Mouse (Mus musculus) limb, embryonic 13.5 days (tissue): ENCODE measurements around the gene Lsg1. TPM values are rescaled to one million over a fixed set of nuclear protein-coding genes. Genes with fewer than 3 reads are reported as not detected.
A peak's percentile ranks its signal among the peaks of the same experiment; 100 is the strongest.

Experiments used
- ATAC-seq: fragments of 200-750 bp; cut with Nextera tagmentation; 2 replicates; pipeline ENCODE4 v1.8.0; 2017; ENCODE audit warnings: low read depth, moderate number of reproducible peaks, moderate TSS enrichment; ENCODE audit not compliant: low FRiP score
- H3K27ac ChIP-seq: fragments of 300-500 bp; sonication (generic); 2 replicates; pipeline ENCODE4 v1.5.1; 2015; ENCODE audit warnings: inconsistent platforms, mild to moderate bottlenecking, moderate library complexity
- H3K27me3 ChIP-seq: fragments of 300-500 bp; sonication (generic); 2 replicates; pipeline ENCODE4 v1.6.1; 2015; ENCODE audit warnings: mild to moderate bottlenecking, inconsistent platforms
- H3K36me3 ChIP-seq: fragments of 300-500 bp; sonication (generic); 2 replicates; pipeline ENCODE4 v1.6.1; 2015; ENCODE audit warnings: inconsistent platforms, mild to moderate bottlenecking, moderate library complexity
- H3K4me1 ChIP-seq: fragments of 300-500 bp; sonication (generic); 2 replicates; pipeline ENCODE4 v1.6.1; 2015; ENCODE audit warnings: inconsistent platforms
- H3K4me2 ChIP-seq: fragments of 300-500 bp; sonication (generic); replicated peaks from 2 replicates; pipeline ENCODE4 v1.6.1; 2015; ENCODE audit warnings: inconsistent platforms, mild to moderate bottlenecking, moderate library complexity
- H3K4me3 ChIP-seq: fragments of 300-500 bp; sonication (generic); 2 replicates; pipeline ENCODE4 v1.5.1; 2015; ENCODE audit warnings: moderate library complexity, mild to moderate bottlenecking, inconsistent platforms
- H3K9ac ChIP-seq: fragments of 300-500 bp; sonication (generic); 2 replicates; pipeline ENCODE4 v1.6.1; 2015; ENCODE audit warnings: mild to moderate bottlenecking, inconsistent platforms
- H3K9me3 ChIP-seq: fragments of 300-500 bp; sonication (generic); 2 replicates; pipeline ENCODE4 v1.6.1; 2016; ENCODE audit warnings: inconsistent platforms
- WGBS: fragments of 180-500 bp; shearing (Covaris S2); methylation state at CpG from one replicate; pipeline ENCODE4 v1.1.7; 2015; 5-methylcytosine and 5-hydroxymethylcytosine counted together
- polyA plus RNA-seq: library from polyadenylated mRNA; unstranded; fragments of >200 nt; fragmentation: Nextera tagmentation; extraction: Ambion mirVana; gene quantifications from 2 replicates; pipeline ENCODE4 v1.2.1, GENCODE M21; 2015

Gene Lsg1
- polyA plus RNA-seq, 1 experiment from 2014 or later, result 75.7 TPM

GRCm38 (mm10) chr16:30570173-30570572 lies 17.2 kb downstream of the Lsg1 start:
- no peaks in the 10 kb centered on the region for H3K27me3 ChIP-seq
- H3K36me3 ChIP-seq, result peaks cover 91% of the 10 kb centered on the region
- WGBS, result 95% methylated on average over 4 of the region's 4 CpGs
- no peak for ATAC-seq
- no peak overlapping the region for H3K9ac ChIP-seq
- no peaks in the 10 kb centered on the region for H3K4me1 ChIP-seq
- no peak overlapping the region for H3K4me2 ChIP-seq
- H3K9me3 ChIP-seq, result no peaks in the 10 kb centered on the region
- no peak overlapping the region for H3K27ac ChIP-seq
- no peak overlapping the region for H3K4me3 ChIP-seq

DNA sequence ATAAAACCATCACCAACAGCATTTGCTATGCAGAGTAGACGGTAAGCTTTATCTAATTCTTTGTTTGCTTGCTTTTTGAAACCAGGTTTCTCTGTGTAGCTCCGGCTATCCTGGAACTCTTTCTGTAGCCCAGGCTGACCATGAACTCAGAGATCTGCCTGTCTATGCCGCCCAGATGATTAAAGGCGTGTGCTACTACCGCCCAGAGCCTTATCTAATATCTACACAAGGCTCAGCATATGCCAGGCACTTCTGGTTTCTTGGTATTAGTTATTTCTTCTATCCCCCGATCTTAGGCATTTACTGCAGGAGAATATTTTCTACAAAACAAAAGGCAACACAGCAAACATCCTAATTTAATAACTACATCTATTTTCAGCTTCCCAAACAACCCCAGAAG lies 21.8 kb downstream of the Lsg1 start:
- H3K27me3 ChIP-seq, result no peaks in the 10 kb centered on the region
- 91% methylated on average over 6 of the region's 6 CpGs for WGBS
- H3K4me2 ChIP-seq, result no peak overlapping the region
- no peak overlapping the region for H3K4me3 ChIP-seq
- no peak for ATAC-seq
- no peak overlapping the region for H3K27ac ChIP-seq
- no peak overlapping the region for H3K9ac ChIP-seq
- H3K9me3 ChIP-seq, result no peaks in the 10 kb centered on the region
- H3K4me1 ChIP-seq, result no peaks in the 10 kb centered on the region
- peaks cover 95% of the 10 kb centered on the region for H3K36me3 ChIP-seq

DNA sequence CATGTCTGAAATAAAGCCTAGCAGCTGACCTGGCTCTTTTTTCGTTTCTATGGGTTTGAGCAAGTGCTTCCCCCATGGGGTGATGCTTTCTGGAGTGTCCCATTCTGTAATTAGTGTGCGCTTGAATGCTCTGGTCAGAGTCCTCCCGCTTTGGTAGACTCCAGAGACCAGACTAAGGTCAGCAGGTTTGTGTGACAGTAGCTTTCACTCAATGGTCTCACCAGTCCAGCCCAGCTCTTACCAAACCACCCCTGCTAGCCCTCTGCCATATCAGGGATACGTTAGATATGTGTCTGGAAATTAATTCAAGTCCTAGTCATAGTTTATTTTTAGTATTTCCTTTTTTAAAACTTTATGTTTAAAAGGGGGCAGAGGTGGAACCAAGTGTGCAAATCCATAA lies 26.8 kb downstream of the Lsg1 start:
- 92% methylated on average over 4 of the region's 4 CpGs for WGBS

DNA sequence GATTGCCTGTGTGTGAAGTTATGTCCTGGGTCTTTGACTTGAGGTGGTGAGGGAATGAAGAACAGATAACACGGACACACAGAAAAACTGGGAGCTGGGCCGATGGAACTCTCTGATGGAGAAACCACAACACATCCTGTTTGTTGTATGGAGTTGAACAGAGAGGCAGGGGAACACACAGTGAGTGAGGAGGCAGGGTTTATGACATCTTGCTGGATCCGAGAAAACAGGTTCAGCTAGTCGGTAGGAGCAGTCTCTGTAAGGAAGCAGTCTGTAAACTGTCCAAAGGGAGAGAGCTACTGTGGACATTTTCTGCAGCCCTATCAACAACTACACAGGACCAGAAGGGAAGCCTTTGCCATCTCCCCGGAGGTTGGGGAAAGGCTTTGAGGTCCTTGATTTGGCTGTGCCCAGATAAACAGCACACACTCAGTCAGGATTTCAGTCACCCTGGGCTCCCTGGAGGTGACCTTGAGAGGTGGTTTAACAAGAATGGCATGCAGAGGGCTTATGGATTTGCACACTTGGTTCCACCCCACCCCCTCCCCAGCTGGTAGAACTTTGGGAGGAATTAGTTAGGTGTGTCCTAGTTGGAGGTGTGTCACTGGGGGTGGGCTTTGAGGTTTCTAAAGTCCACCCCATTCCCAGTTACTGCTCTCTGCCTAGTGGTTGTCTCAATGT lies 27.9 kb downstream of the Lsg1 start:
- H3K9me3 ChIP-seq, result peaks cover 20% of the 10 kb centered on the region
- no peak overlapping the region for H3K4me3 ChIP-seq
- no peak for ATAC-seq
- no peak overlapping the region for H3K27ac ChIP-seq
- H3K4me1 ChIP-seq, result no peaks in the 10 kb centered on the region
- no peaks in the 10 kb centered on the region for H3K27me3 ChIP-seq
- WGBS, result 92% methylated on average over 5 of the region's 5 CpGs
- H3K36me3 ChIP-seq, result peaks cover 82% of the 10 kb centered on the region
- H3K4me2 ChIP-seq, result no peak overlapping the region
- no peak overlapping the region for H3K9ac ChIP-seq

More for the DNA sequence above, 26.8 kb downstream of the Lsg1 start:
- peaks cover 91% of the 10 kb centered on the region for H3K36me3 ChIP-seq
- H3K27me3 ChIP-seq, result no peaks in the 10 kb centered on the region
- peaks cover 9% of the 10 kb centered on the region for H3K9me3 ChIP-seq
- no peaks in the 10 kb centered on the region for H3K4me1 ChIP-seq
- no peak overlapping the region for H3K4me3 ChIP-seq
- no peak for ATAC-seq
- H3K9ac ChIP-seq, result no peak overlapping the region
- H3K27ac ChIP-seq, result no peak overlapping the region
- no peak overlapping the region for H3K4me2 ChIP-seq

DNA sequence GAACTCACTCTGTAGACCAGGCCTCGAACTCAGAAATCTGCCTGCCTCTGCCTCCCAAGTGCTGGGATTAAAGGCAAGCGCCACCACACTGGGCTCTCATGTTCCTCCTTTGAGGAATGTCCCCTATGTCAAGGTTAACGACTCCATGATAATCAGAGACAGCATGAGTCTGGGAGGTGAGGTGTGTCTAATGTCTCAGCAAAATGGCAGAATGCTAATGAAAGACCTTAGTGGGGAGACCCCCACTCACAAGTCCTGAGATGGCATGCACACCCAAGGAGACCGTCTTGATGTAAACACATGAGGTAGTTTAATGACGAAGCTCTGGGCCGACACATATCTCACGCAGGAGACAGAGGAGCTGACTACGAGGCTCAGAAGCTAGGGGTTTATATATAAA lies 33.3 kb downstream of the Lsg1 start:
- Histone ChIP-seq H3K4me1 (peaks cover 18% of the 10 kb centered on the region), H3K27ac (no peak overlapping the region), H3K4me2 (no peak overlapping the region), H3K4me3 (no peak overlapping the region), H3K9ac (no peak overlapping the region), H3K27me3 (no peaks in the 10 kb centered on the region), H3K36me3 (peaks cover 30% of the 10 kb centered on the region), H3K9me3 (peaks cover 25% of the 10 kb centered on the region)
- WGBS, result 97% methylated on average over 8 of the region's 8 CpGs
- no peak for ATAC-seq

DNA sequence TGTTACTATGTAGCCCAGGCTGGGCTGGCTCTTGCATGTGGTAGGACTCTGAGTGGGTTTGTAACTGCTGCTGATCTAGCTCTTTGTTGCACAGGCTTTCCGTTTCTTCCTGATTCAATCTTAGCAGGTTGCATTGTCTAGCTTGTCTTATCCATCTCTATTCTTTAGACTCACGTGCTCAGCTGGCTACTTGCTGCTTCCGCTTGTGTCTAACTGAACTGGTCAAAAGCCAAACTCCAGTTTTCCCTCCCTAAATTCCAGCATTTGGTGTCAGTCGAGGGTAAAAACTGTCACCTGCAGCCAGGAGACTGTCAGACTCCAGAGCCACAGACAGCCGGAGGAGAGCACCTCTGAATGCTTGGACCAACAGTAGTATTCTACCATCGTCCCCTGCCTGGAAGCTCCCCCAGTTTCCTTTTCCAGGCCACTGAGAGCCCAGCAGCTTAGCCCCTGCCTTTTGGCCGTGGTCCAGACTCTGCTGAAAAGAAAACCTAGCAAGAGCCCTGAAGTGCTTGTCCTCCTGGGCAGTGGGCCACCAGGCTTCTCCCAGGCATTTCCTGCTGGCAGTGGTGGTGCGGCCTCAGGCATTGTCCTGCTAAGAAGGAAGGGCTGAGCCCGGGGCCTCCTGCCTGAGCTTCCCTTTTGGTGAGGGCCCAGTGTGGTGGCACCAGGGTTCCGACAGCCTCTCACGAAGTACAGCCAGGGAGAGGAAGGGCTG lies 34.6 kb downstream of the Lsg1 start:
- no peak for ATAC-seq
- no peak overlapping the region for H3K9ac ChIP-seq
- 45% methylated on average over 11 of the region's 11 CpGs for WGBS

DNA sequence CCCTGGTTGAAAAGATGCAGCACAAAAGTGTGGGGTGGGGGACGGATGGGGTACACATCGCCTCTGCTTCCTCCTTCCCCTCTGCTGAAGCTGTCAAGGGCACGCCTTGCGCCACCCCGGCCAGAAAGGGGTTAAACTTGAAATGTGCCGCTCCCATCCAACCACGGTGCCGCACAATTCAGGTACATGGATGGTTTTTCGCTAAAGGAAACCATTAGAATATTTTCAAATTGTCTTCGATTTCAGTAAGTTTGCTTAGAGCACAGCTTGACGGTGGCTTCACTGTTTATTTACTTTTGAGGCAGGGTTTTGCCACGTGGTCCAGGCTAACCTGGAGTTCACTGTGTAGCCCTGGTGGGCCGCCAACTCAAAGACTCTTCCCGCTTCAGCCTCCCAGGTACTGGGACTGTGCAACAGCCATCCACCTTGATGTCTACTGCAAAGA lies 36.6 kb downstream of the Lsg1 start, which contains the start of gene Tmem44:
TSS of gene Tmem44 (minus strand) at position 95 of the 445 bp plus-strand sequence.
- Histone ChIP-seq H3K4me1 (peaks cover 23% of the 10 kb centered on the region), H3K9me3 (peaks cover 21% of the 10 kb centered on the region), H3K27ac (0 out of 2 replicates have a peak within 1 kb of the TSS, but pooled peaks have one; percentile 17), H3K4me3 (peak within 1 kb of the TSS; percentile 72), H3K27me3 (no peaks in the 10 kb centered on the region), H3K4me2 (peak within 1 kb of the TSS; percentile 74), H3K36me3 (peaks cover 18% of the 10 kb centered on the region), H3K9ac (peak within 1 kb of the TSS; percentile 90)
- peak; percentile 62 for ATAC-seq
- 6% methylated on average over 14 of the region's 14 CpGs for WGBS

More for the DNA sequence above, 34.6 kb downstream of the Lsg1 start:
- Histone ChIP-seq H3K36me3 (peaks cover 17% of the 10 kb centered on the region), H3K9me3 (peaks cover 25% of the 10 kb centered on the region), H3K4me2 (no peak overlapping the region), H3K4me1 (peaks cover 23% of the 10 kb centered on the region), H3K27me3 (no peaks in the 10 kb centered on the region), H3K4me3 (no peak overlapping the region), H3K27ac (peak overlapping the region; percentile 79)

DNA sequence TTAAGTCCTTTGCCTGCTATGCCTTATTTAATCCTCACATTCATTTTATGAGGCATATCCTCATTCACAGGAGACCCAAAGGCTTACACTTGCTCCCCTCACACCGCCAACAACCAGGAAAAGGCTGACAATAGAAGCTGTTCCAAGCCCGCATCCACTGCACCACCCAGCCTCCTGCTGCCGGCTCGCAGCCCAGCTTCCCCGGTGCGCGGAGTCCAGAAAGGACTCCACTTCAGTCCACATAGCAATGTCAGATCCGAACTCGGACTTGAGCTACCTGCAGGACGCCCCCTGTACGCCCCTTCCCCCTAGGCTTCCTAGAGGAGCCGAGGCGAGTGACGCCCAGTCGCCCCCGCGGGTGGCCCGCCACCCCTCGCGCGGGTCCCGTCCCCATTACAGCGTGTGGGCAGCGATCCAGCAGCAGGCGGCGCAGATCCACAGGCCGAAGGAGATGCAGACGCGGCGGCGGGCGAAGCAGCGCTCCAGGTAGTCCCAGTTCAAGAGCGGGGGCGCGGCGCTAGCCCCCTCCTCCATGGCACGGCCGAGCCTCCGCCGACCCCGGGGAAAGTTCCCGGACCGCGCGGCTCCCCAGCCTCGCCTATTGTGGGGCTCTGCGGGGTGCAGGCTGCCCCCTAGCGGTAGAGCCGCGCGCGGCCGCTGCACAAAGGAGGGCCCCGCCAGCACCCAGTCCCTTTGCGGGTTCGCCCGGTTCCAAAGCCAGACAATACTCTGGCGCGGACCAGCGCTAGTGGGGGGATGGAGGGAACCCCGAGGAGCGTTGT lies 37.2 kb downstream of the Lsg1 start:
- peak overlapping the region; percentile 72 for H3K4me3 ChIP-seq
- H3K36me3 ChIP-seq, result peaks cover 19% of the 10 kb centered on the region
- peak overlapping the region; percentile 90 for H3K9ac ChIP-seq
- peak; percentile 87 for ATAC-seq
- H3K27me3 ChIP-seq, result no peaks in the 10 kb centered on the region
- H3K4me1 ChIP-seq, result peaks cover 23% of the 10 kb centered on the region
- WGBS, result under 1% methylated on average over 63 of the region's 63 CpGs
- peak overlapping the region; percentile 74 for H3K4me2 ChIP-seq
- H3K9me3 ChIP-seq, result peaks cover 16% of the 10 kb centered on the region
- H3K27ac ChIP-seq, result 0 out of 2 replicates have a peak overlapping the region, but pooled peaks have one; percentile 17

- 79% methylated on average over 7 of the region's 7 CpGs for WGBS
- H3K27ac ChIP-seq, result no peak overlapping the region
- peak overlapping the region; percentile 72 for H3K4me3 ChIP-seq
- H3K4me2 ChIP-seq, result peak overlapping the region; percentile 74
- no peak overlapping the region for H3K9ac ChIP-seq
- H3K27me3 ChIP-seq, result no peaks in the 10 kb centered on the region
- peaks cover 23% of the 10 kb centered on the region for H3K4me1 ChIP-seq
- H3K9me3 ChIP-seq, result peaks cover 10% of the 10 kb centered on the region; the same call in 1 of the 2 replicates
- peaks cover 25% of the 10 kb centered on the region for H3K36me3 ChIP-seq
- no peak for ATAC-seq
These were observed 37.9 kb downstream of the Lsg1 start for GRCm38 (mm10) chr16:30549516-30549915.

DNA sequence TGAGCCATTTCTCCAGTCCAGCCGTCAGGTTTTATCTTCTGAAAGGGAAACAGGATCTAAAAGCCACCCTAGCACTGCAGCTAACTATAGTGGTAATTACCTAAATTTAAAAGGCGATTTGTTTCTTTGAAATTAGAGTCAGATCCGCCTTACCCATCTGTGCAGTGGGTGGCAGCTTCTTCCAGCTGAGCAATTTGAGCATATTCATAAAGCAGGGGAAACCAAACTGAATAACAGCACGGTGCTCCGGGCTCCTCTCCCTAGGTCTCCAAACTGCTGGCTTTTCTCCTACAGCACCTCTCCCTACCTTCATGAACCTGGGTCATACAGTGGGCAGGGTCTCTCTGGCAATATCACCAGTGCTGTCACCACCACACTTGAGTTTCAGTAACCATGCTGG lies 39.1 kb downstream of the Lsg1 start:
- Histone ChIP-seq H3K27me3 (no peaks in the 10 kb centered on the region), H3K9ac (no peak overlapping the region), H3K36me3 (peaks cover 25% of the 10 kb centered on the region), H3K4me1 (peaks cover 23% of the 10 kb centered on the region), H3K27ac (no peak overlapping the region), H3K4me2 (no peak overlapping the region), H3K4me3 (no peak overlapping the region), H3K9me3 (peaks cover 5% of the 10 kb centered on the region; the same call in 1 of the 2 replicates)
- ATAC-seq, result no peak
- WGBS, result 80% methylated on average over 5 of the region's 5 CpGs

GRCm38 (mm10) chr16:30544693-30545092 lies 42.7 kb downstream of the Lsg1 start:
- Histone ChIP-seq H3K27me3 (no peaks in the 10 kb centered on the region), H3K27ac (no peak overlapping the region), H3K9ac (no peak overlapping the region), H3K4me1 (peaks cover 10% of the 10 kb centered on the region), H3K4me3 (no peak overlapping the region), H3K4me2 (no peak overlapping the region), H3K36me3 (peaks cover 37% of the 10 kb centered on the region), H3K9me3 (peaks cover 5% of the 10 kb centered on the region; the same call in 1 of the 2 replicates)
- ATAC-seq, result no peak
- 90% methylated on average over 4 of the region's 4 CpGs for WGBS

DNA sequence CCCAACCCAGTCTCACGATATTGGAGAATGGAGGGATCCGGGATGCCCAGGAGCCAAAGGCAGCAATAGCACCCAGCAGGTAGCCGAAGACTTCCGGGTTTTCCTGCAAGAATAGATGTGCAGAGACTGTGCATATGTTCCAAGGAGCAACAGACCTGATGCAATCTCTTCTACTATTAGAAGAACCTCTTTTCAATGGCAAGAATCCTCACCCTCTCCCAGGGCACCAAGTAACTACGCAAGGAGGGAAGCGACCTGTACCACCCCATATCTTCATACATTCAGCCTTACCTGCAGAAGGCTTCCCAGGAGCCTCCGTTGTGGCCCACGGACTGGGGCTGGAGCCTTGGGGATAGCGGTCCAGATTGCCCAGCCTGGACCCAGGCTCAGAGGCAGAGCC lies 44.0 kb downstream of the Lsg1 start:
- no peak overlapping the region for H3K27ac ChIP-seq
- no peaks in the 10 kb centered on the region for H3K4me1 ChIP-seq
- WGBS, result 88% methylated on average over 9 of the region's 9 CpGs
- H3K27me3 ChIP-seq, result no peaks in the 10 kb centered on the region
- H3K4me2 ChIP-seq, result no peak overlapping the region
- H3K9ac ChIP-seq, result no peak overlapping the region
- peaks cover 5% of the 10 kb centered on the region; the same call in 1 of the 2 replicates for H3K9me3 ChIP-seq
- ATAC-seq, result no peak
- peaks cover 37% of the 10 kb centered on the region for H3K36me3 ChIP-seq
- H3K4me3 ChIP-seq, result no peak overlapping the region
